Mouse (Mus musculus): ENCODE measurements at regions not wholly inside any gene's neighbourhood (a gene's known extent, or its start where the extent isn't known, plus 50 kb on each side); places are given as distances from the start of the nearest gene placed in this dataset.
A peak's percentile ranks its signal among the peaks of the same experiment; 100 is the strongest.

GRCm38 (mm10) chr14:58944958-58945357, 197.7 kb downstream of the 1700129C05Rik start:
- H3K9ac ChIP-seq (replicated peaks; ENCODE audit: low read depth, low read length) = no peak overlapping the region
- H3K4me1 ChIP-seq (ENCODE audit: control insufficient read depth, insufficient read depth) = no peaks in the 10 kb centered on the region
- WGBS = 85% methylated on average over 2 of the region's 2 CpGs
- H3K27ac ChIP-seq (ENCODE audit: low read depth) = no peak overlapping the region
- no peaks in the 10 kb centered on the region for H3K9me3 ChIP-seq (replicated peaks; ENCODE audit: control insufficient read depth, low read length)
- no peak for DNase-seq (ENCODE audit: low spot score)
- H3K27me3 ChIP-seq (ENCODE audit: control insufficient read depth, insufficient read depth, low read length) = no peaks in the 10 kb centered on the region
- no peak for ATAC-seq (ENCODE audit: insufficient read depth, low read depth)
- no peak overlapping the region for H3K4me3 ChIP-seq (ENCODE audit: low read depth, low read length)
- TF ChIP-seq CTCF (IDR thresholded peaks at IDR 0.05; ENCODE audit: low read depth) = no peak
- TF ChIP-seq EP300 (IDR thresholded peaks at IDR 0.05; ENCODE audit: low read depth) = no peak
- no peak overlapping the region for H3K4me2 ChIP-seq (ENCODE audit: low read depth, low read length)
- no peaks in the 10 kb centered on the region for H3K36me3 ChIP-seq (replicated peaks; ENCODE audit: control insufficient read depth, insufficient read depth, low read length)

- 75% methylated on average over 1 of the region's 1 CpGs for WGBS
- H3K4me1 ChIP-seq (ENCODE audit: control insufficient read depth, insufficient read depth) = no peaks in the 10 kb centered on the region
- H3K9me3 ChIP-seq (replicated peaks; ENCODE audit: control insufficient read depth, low read length) = no peaks in the 10 kb centered on the region
- H3K36me3 ChIP-seq (replicated peaks; ENCODE audit: control insufficient read depth, insufficient read depth, low read length) = no peaks in the 10 kb centered on the region
- no peak overlapping the region for H3K4me3 ChIP-seq (ENCODE audit: low read depth, low read length)
- ATAC-seq (ENCODE audit: insufficient read depth, low read depth) = no peak
- no peak for TF ChIP-seq EP300 (IDR thresholded peaks at IDR 0.05; ENCODE audit: low read depth)
- no peak for TF ChIP-seq CTCF (IDR thresholded peaks at IDR 0.05; ENCODE audit: low read depth)
- no peak overlapping the region for H3K27ac ChIP-seq (ENCODE audit: low read depth)
- DNase-seq (ENCODE audit: low spot score) = no peak
- H3K27me3 ChIP-seq (ENCODE audit: control insufficient read depth, insufficient read depth, low read length) = no peaks in the 10 kb centered on the region
- no peak overlapping the region for H3K9ac ChIP-seq (replicated peaks; ENCODE audit: low read depth, low read length)
- no peak overlapping the region for H3K4me2 ChIP-seq (ENCODE audit: low read depth, low read length)
Observed at GRCm38 (mm10) chr14:58943267-58943765, 199.4 kb downstream of the 1700129C05Rik start.

- H3K36me3 ChIP-seq (replicated peaks; ENCODE audit: control insufficient read depth, insufficient read depth, low read length) = no peaks in the 10 kb centered on the region
- 52% methylated on average over 1 of the region's 1 CpGs for WGBS
- no peaks in the 10 kb centered on the region for H3K4me1 ChIP-seq (ENCODE audit: control insufficient read depth, insufficient read depth)
- DNase-seq (ENCODE audit: low spot score) (no peak), ATAC-seq (ENCODE audit: insufficient read depth, low read depth) (no peak)
- no peak for TF ChIP-seq EP300 (IDR thresholded peaks at IDR 0.05; ENCODE audit: low read depth)
- no peak for TF ChIP-seq CTCF (IDR thresholded peaks at IDR 0.05; ENCODE audit: low read depth)
- no peaks in the 10 kb centered on the region for H3K9me3 ChIP-seq (replicated peaks; ENCODE audit: control insufficient read depth, low read length)
- no peak overlapping the region for H3K4me3 ChIP-seq (ENCODE audit: low read depth, low read length)
- H3K27ac ChIP-seq (ENCODE audit: low read depth) = no peak overlapping the region
- no peak overlapping the region for H3K4me2 ChIP-seq (ENCODE audit: low read depth, low read length)
- H3K27me3 ChIP-seq (ENCODE audit: control insufficient read depth, insufficient read depth, low read length) = no peaks in the 10 kb centered on the region
- no peak overlapping the region for H3K9ac ChIP-seq (replicated peaks; ENCODE audit: low read depth, low read length)
Observed at GRCm38 (mm10) chr14:58939086-58939485, 203.6 kb downstream of the 1700129C05Rik start.

GRCm38 (mm10) chr14:58938601-58938970, 204.1 kb downstream of the 1700129C05Rik start:
- H3K9ac ChIP-seq (replicated peaks; ENCODE audit: low read depth, low read length) = no peak overlapping the region
- no peak overlapping the region for H3K4me3 ChIP-seq (ENCODE audit: low read depth, low read length)
- H3K4me2 ChIP-seq (ENCODE audit: low read depth, low read length) = no peak overlapping the region
- no peaks in the 10 kb centered on the region for H3K36me3 ChIP-seq (replicated peaks; ENCODE audit: control insufficient read depth, insufficient read depth, low read length)
- TF ChIP-seq CTCF (IDR thresholded peaks at IDR 0.05; ENCODE audit: low read depth) = no peak
- TF ChIP-seq EP300 (IDR thresholded peaks at IDR 0.05; ENCODE audit: low read depth) = no peak
- no peaks in the 10 kb centered on the region for H3K4me1 ChIP-seq (ENCODE audit: control insufficient read depth, insufficient read depth)
- DNase-seq (ENCODE audit: low spot score) = no peak
- no peaks in the 10 kb centered on the region for H3K27me3 ChIP-seq (ENCODE audit: control insufficient read depth, insufficient read depth, low read length)
- no peak for ATAC-seq (ENCODE audit: insufficient read depth, low read depth)
- 53% methylated on average over 5 of the region's 5 CpGs for WGBS
- H3K9me3 ChIP-seq (replicated peaks; ENCODE audit: control insufficient read depth, low read length) = no peaks in the 10 kb centered on the region
- no peak overlapping the region for H3K27ac ChIP-seq (ENCODE audit: low read depth)

GRCm38 (mm10) chr14:58937791-58938600, 204.7 kb downstream of the 1700129C05Rik start:
- TF ChIP-seq CTCF (IDR thresholded peaks at IDR 0.05; ENCODE audit: low read depth) (peak; percentile 38), EP300 (IDR thresholded peaks at IDR 0.05; ENCODE audit: low read depth) (no peak)
- H3K36me3 ChIP-seq (replicated peaks; ENCODE audit: control insufficient read depth, insufficient read depth, low read length) = no peaks in the 10 kb centered on the region

More at GRCm38 (mm10) chr14:58937791-58938600, 204.7 kb downstream of the 1700129C05Rik start:
- Histone ChIP-seq H3K9ac (replicated peaks; ENCODE audit: low read depth, low read length) (no peak overlapping the region), H3K27me3 (ENCODE audit: control insufficient read depth, insufficient read depth, low read length) (no peaks in the 10 kb centered on the region), H3K9me3 (replicated peaks; ENCODE audit: control insufficient read depth, low read length) (no peaks in the 10 kb centered on the region), H3K27ac (ENCODE audit: low read depth) (no peak overlapping the region), H3K4me2 (ENCODE audit: low read depth, low read length) (peak overlapping the region; percentile 11; the same call in 1 of the 2 replicates), H3K4me1 (ENCODE audit: control insufficient read depth, insufficient read depth) (no peaks in the 10 kb centered on the region), H3K4me3 (ENCODE audit: low read depth, low read length) (peak overlapping the region; percentile 8; the same call in 1 of the 2 replicates)
- ATAC-seq (ENCODE audit: insufficient read depth, low read depth) = peak; percentile 39
- no peak for DNase-seq (ENCODE audit: low spot score)
- WGBS = 60% methylated on average over 12 of the region's 12 CpGs

Data from heart, postnatal 0 days (tissue).